Mouse (Mus musculus): Measurements from ENCODE around the gene Lrrc45. TPM values are rescaled to one million over a fixed set of nuclear protein-coding genes. Genes with fewer than 3 reads are reported as not detected.

The Lrrc45 gene
- polyA plus RNA-seq, 1 experiment, result 10.6 TPM

GRCm38 (mm10) chr11:120730331-120730870, 16.7 kb downstream of the Lrrc45 start:
- no peak for TF ChIP-seq TCF3 (IDR thresholded peaks at IDR 0.05; ENCODE audit: insufficient read length, low read depth)
- TF ChIP-seq SRF (IDR thresholded peaks at IDR 0.05; ENCODE audit: control insufficient read depth, insufficient read length, low read depth), result no peak
- no peak for TF ChIP-seq USF1 (IDR thresholded peaks at IDR 0.05; ENCODE audit: low read depth)
- TF ChIP-seq POLR2A (IDR thresholded peaks at IDR 0.05; ENCODE audit: insufficient read length, low read depth), result no peak
- no peak for TF ChIP-seq POLR2AphosphoS2 (IDR thresholded peaks at IDR 0.05; ENCODE audit: insufficient read length, low read depth)
- no peak for TF ChIP-seq REST (IDR thresholded peaks at IDR 0.05; ENCODE audit: insufficient read depth, insufficient read length)
- TF ChIP-seq TCF12 (IDR thresholded peaks at IDR 0.05; ENCODE audit: insufficient read depth, poor library complexity, severe bottlenecking), result no peak
- Histone ChIP-seq H3K4me2 (ENCODE audit: low read depth) (no peak overlapping the region), H3K79me2 (ENCODE audit: control insufficient read depth, insufficient read depth) (no peaks in the 10 kb centered on the region), H3K4me3 (no peak overlapping the region), H3K27me3 (ENCODE audit: control insufficient read depth, insufficient read depth, insufficient read length) (no peaks in the 10 kb centered on the region), H3ac (ENCODE audit: control insufficient read depth, insufficient read length) (no peak overlapping the region), H3K36me3 (ENCODE audit: control insufficient read depth, insufficient read depth) (no peaks in the 10 kb centered on the region)

- Histone ChIP-seq H3K36me3 (ENCODE audit: control insufficient read depth, insufficient read depth) (no peaks in the 10 kb centered on the region), H3K4me2 (ENCODE audit: low read depth) (peak overlapping the region; percentile 85), H3K4me3 (peak overlapping the region; percentile 22), H3K27me3 (ENCODE audit: control insufficient read depth, insufficient read depth, insufficient read length) (no peaks in the 10 kb centered on the region), H3K79me2 (ENCODE audit: control insufficient read depth, insufficient read depth) (no peaks in the 10 kb centered on the region), H3ac (ENCODE audit: control insufficient read depth, insufficient read length) (no peak overlapping the region)
- no peak for TF ChIP-seq CEBPB (IDR thresholded peaks at IDR 0.05; ENCODE audit: insufficient read depth, poor library complexity, severe bottlenecking)
- TF ChIP-seq SRF (IDR thresholded peaks at IDR 0.05; ENCODE audit: control insufficient read depth, insufficient read length, low read depth), result no peak
- peak; percentile 18 for TF ChIP-seq POLR2AphosphoS2 (IDR thresholded peaks at IDR 0.05; ENCODE audit: insufficient read length, low read depth)
- TF ChIP-seq MYOD1 (IDR thresholded peaks at IDR 0.05; ENCODE audit: control insufficient read depth in 1 of 3, insufficient read length in 2 of 3, low read depth in 2 of 3), result peak in 1 of 3 experiments; percentile 8
These were observed 17.7 kb downstream of the Lrrc45 start for GRCm38 (mm10) chr11:120731395-120731794.

- Histone ChIP-seq H3K4me3 (peak within 1 kb of the TSS; percentile 22), H3K4me2 (ENCODE audit: low read depth) (peak within 1 kb of the TSS; percentile 85), H3K36me3 (ENCODE audit: control insufficient read depth, insufficient read depth) (no peaks in the 10 kb centered on the region), H3K79me2 (ENCODE audit: control insufficient read depth, insufficient read depth) (no peaks in the 10 kb centered on the region), H3ac (ENCODE audit: control insufficient read depth, insufficient read length) (no peak within 1 kb of the TSS), H3K27me3 (ENCODE audit: control insufficient read depth, insufficient read depth, insufficient read length) (no peaks in the 10 kb centered on the region)
- TF ChIP-seq MAX (IDR thresholded peaks at IDR 0.05; ENCODE audit: low read depth) (no peak), TCF3 (IDR thresholded peaks at IDR 0.05; ENCODE audit: insufficient read length, low read depth) (no peak), TCF12 (IDR thresholded peaks at IDR 0.05; ENCODE audit: insufficient read depth, poor library complexity, severe bottlenecking) (no peak), CEBPB (IDR thresholded peaks at IDR 0.05; ENCODE audit: insufficient read depth, poor library complexity, severe bottlenecking) (no peak), SRF (IDR thresholded peaks at IDR 0.05; ENCODE audit: control insufficient read depth, insufficient read length, low read depth) (peak; percentile 92), MYOD1 (IDR thresholded peaks at IDR 0.05; ENCODE audit: control insufficient read depth in 1 of 3, insufficient read length in 2 of 3, low read depth in 2 of 3) (peak in 1 of 3 experiments; percentile 15), E2F4 (IDR thresholded peaks at IDR 0.05; ENCODE audit: insufficient read depth) (no peak), USF1 (IDR thresholded peaks at IDR 0.05; ENCODE audit: low read depth) (no peak), REST (IDR thresholded peaks at IDR 0.05; ENCODE audit: insufficient read depth, insufficient read length) (no peak), MYOG (IDR thresholded peaks at IDR 0.05; ENCODE audit: control insufficient read depth in 1 of 3, insufficient read depth in 1 of 3, insufficient read length in 2 of 3, low read depth in 2 of 3) (no peak), POLR2A (IDR thresholded peaks at IDR 0.05; ENCODE audit: insufficient read length, low read depth) (peak; percentile 52), POLR2AphosphoS2 (IDR thresholded peaks at IDR 0.05; ENCODE audit: insufficient read length, low read depth) (no peak)
These were observed 18.3 kb downstream of the Lrrc45 start, which contains the start of gene Cbr2 for GRCm38 (mm10) chr11:120731858-120732680. Cbr2 (minus strand) TSS chr11:120732114.

- Histone ChIP-seq H3K27me3 (ENCODE audit: control insufficient read depth, insufficient read depth, insufficient read length) (no peaks in the 10 kb centered on the region), H3K4me3 (no peak overlapping the region), H3ac (ENCODE audit: control insufficient read depth, insufficient read length) (no peak overlapping the region), H3K4me2 (ENCODE audit: low read depth) (peak overlapping the region; percentile 49), H3K36me3 (ENCODE audit: control insufficient read depth, insufficient read depth) (no peaks in the 10 kb centered on the region), H3K79me2 (ENCODE audit: control insufficient read depth, insufficient read depth) (no peaks in the 10 kb centered on the region)
- no peak for TF ChIP-seq USF1 (IDR thresholded peaks at IDR 0.05; ENCODE audit: low read depth)
- TF ChIP-seq TCF3 (IDR thresholded peaks at IDR 0.05; ENCODE audit: insufficient read length, low read depth), result no peak
- TF ChIP-seq MYOG (IDR thresholded peaks at IDR 0.05; ENCODE audit: control insufficient read depth in 1 of 3, insufficient read depth in 1 of 3, insufficient read length in 2 of 3, low read depth in 2 of 3), result no peak
- no peak for TF ChIP-seq POLR2AphosphoS2 (IDR thresholded peaks at IDR 0.05; ENCODE audit: insufficient read length, low read depth)
- no peak for TF ChIP-seq REST (IDR thresholded peaks at IDR 0.05; ENCODE audit: insufficient read depth, insufficient read length)
- TF ChIP-seq E2F4 (IDR thresholded peaks at IDR 0.05; ENCODE audit: insufficient read depth), result no peak
- no peak for TF ChIP-seq POLR2A (IDR thresholded peaks at IDR 0.05; ENCODE audit: insufficient read length, low read depth)
- no peak for TF ChIP-seq MYOD1 (IDR thresholded peaks at IDR 0.05; ENCODE audit: control insufficient read depth in 1 of 3, insufficient read length in 2 of 3, low read depth in 2 of 3)
- no peak for TF ChIP-seq TCF12 (IDR thresholded peaks at IDR 0.05; ENCODE audit: insufficient read depth, poor library complexity, severe bottlenecking)
These were observed 19.8 kb downstream of the Lrrc45 start for GRCm38 (mm10) chr11:120733521-120733920.
